Mouse (Mus musculus): ENCODE measurements around the gene Cc2d2a. TPM values are rescaled to one million over a fixed set of nuclear protein-coding genes. Genes with fewer than 3 reads are reported as not detected.

Cc2d2a gene
- polyA plus RNA-seq, 1 experiment, result 4.3 TPM

DNA sequence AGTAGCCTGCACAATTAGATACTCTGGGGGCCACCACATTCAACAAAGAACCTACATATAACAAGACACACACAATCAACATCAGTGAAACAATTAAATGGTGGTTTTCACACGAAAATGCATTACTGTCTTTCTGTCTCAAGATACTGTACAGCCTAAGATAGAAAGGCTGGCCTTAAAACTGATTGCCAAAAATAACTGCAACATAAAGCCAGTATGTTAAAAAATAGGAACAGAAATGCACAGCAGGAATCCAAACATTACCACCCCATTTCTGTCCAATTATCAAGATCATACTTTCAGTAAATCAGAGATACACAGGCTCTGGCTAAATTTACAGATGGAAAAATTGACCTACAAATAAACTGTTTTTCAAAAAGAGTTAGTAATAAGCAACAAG is 114.8 kb downstream of the Cc2d2a start:
- Histone ChIP-seq H3K4me1 (ENCODE audit: control insufficient read depth, insufficient read depth, insufficient read length, low read length) (peaks cover 2% of the 10 kb centered on the region; the same call in 1 of the 2 replicates), H3K27ac (replicated peaks; ENCODE audit: low read depth, low read length) (no peak overlapping the region), H3K4me3 (ENCODE audit: insufficient read depth, low read depth, low read length) (no peak overlapping the region)

GRCm38 (mm10) chr5:43778583-43778982 is 116.4 kb downstream of the Cc2d2a start:
- no peak overlapping the region for H3K27ac ChIP-seq (replicated peaks; ENCODE audit: low read depth, low read length)
- H3K4me3 ChIP-seq (ENCODE audit: insufficient read depth, low read depth, low read length), result no peak overlapping the region
- H3K4me1 ChIP-seq (ENCODE audit: control insufficient read depth, insufficient read depth, insufficient read length, low read length), result peaks cover 2% of the 10 kb centered on the region; the same call in 1 of the 2 replicates

- Histone ChIP-seq H3K4me3 (ENCODE audit: insufficient read depth, low read depth, low read length) (peak overlapping the region; percentile 90), H3K4me1 (ENCODE audit: control insufficient read depth, insufficient read depth, insufficient read length, low read length) (peaks cover 2% of the 10 kb centered on the region; the same call in 1 of the 2 replicates), H3K27ac (replicated peaks; ENCODE audit: low read depth, low read length) (peak overlapping the region; percentile 51; the same call in 1 of the 2 replicates)
These were observed 119.4 kb downstream of the Cc2d2a start for GRCm38 (mm10) chr5:43781423-43781976.

DNA sequence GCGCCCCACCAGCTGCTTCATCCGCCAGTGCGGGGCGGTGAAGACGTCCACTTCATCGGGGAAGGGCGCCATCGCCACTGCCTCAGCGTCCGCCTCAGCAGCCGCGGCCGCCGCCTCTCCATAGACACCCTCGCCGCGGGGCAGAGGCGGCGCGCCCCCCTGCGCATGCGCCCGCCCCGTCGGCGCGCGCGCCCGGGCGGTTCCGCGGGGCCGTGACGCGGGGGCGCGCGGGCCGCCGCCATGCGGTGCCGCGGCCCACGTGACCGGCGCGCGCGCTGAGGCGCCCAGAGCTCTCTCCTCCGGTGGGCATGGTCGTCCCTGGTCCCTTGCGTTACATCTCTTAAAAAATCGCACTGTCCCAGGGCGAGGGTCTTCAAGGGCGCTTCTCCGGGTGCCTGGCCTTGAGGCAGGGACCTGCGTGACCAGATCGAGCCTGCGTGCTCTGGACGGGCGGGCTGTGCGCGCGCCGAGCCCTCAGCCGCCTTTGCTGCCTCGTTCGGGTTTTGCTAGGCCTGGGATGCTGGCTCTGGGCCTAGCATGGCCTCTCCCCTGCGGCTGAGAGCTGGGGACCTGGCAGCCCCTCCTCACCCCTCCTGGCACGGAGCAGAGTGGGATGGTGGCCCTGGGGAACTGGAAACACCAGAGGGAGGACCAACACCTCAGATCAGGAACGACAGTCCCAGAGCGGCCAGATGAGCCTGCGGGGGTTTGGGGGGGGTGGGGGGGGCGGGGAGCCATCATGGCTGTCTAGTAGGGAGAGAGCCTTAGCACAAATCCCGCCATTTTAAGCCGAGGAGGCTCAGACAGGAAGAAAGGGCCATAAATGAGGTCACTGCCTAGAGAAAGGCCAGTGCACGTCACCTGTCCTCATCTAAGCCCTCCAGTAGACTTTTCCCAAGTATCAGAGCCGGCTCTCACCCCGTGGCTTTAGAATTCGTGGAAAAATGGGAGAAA is 120.1 kb downstream of the Cc2d2a start:
- peaks cover 2% of the 10 kb centered on the region; the same call in 1 of the 2 replicates for H3K4me1 ChIP-seq (ENCODE audit: control insufficient read depth, insufficient read depth, insufficient read length, low read length)
- peak overlapping the region; percentile 87 for H3K27ac ChIP-seq (replicated peaks; ENCODE audit: low read depth, low read length)
- H3K4me3 ChIP-seq (ENCODE audit: insufficient read depth, low read depth, low read length), result peak overlapping the region; percentile 90

- Histone ChIP-seq H3K4me3 (ENCODE audit: insufficient read depth, low read depth, low read length) (no peak overlapping the region), H3K4me1 (ENCODE audit: control insufficient read depth, insufficient read depth, insufficient read length, low read length) (no peaks in the 10 kb centered on the region), H3K27ac (replicated peaks; ENCODE audit: low read depth, low read length) (no peak overlapping the region)
These were observed 121.8 kb downstream of the Cc2d2a start for GRCm38 (mm10) chr5:43783996-43784395.

DNA sequence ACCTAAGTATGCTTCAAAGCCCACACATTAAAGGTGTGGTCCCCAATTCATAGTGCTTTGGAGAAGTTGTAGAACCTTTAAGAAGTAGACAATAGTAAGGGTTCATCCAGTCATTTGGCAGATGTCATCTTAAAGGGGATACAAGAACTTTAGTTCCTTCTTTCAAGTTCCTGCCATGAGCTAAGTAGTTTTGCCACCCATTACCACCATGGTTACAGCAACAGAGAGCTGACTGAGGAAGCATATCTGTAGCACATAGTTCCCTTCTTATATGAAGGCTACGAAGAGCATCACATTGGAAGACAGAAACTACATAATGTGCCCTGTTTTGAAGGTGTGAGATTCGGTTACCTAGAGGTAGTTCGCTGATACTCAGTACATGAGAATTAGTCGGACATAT is 124.5 kb downstream of the Cc2d2a start:
- Histone ChIP-seq H3K4me3 (ENCODE audit: insufficient read depth, low read depth, low read length) (no peak overlapping the region), H3K27ac (replicated peaks; ENCODE audit: low read depth, low read length) (no peak overlapping the region), H3K4me1 (ENCODE audit: control insufficient read depth, insufficient read depth, insufficient read length, low read length) (no peaks in the 10 kb centered on the region)

- Histone ChIP-seq H3K4me3 (ENCODE audit: insufficient read depth, low read depth, low read length) (no peak overlapping the region), H3K27ac (replicated peaks; ENCODE audit: low read depth, low read length) (no peak overlapping the region), H3K4me1 (ENCODE audit: control insufficient read depth, insufficient read depth, insufficient read length, low read length) (no peaks in the 10 kb centered on the region)
These were observed 126.0 kb downstream of the Cc2d2a start for GRCm38 (mm10) chr5:43787976-43788752.

Other genes with a start within 250 kb of the Cc2d2a start
- gene C1qtnf7, start 146.8 kb upstream of the Cc2d2a start, polyA plus RNA-seq (2012; ENCODE audit: insufficient read depth, insufficient read length, missing spikeins), result 2.4 and 2.7 TPM in 2 replicates
- 0.75 TPM in 1 of 2 replicates, not detected in the other for gene Bst1, start 156.5 kb downstream of the Cc2d2a start, polyA plus RNA-seq (2012; ENCODE audit: insufficient read depth, insufficient read length, missing spikeins)
- gene Fbxl5, start 159.3 kb downstream of the Cc2d2a start, polyA plus RNA-seq (2012; ENCODE audit: insufficient read depth, insufficient read length, missing spikeins), result 28.8 and 32.7 TPM in 2 replicates
- gene Cd38, start 206.2 kb downstream of the Cc2d2a start, polyA plus RNA-seq (2012; ENCODE audit: insufficient read depth, insufficient read length, missing spikeins), result 3.8 and 4.9 TPM in 2 replicates